Mouse (Mus musculus): ENCODE measurements around the gene Sqstm1.
A peak's percentile ranks its signal among the peaks of the same experiment; 100 is the strongest.
"Not testable (repeated sequence)": the region's sequence is repeated elsewhere in the genome, so short reads cannot be mapped to it uniquely, and the experiment has no call there.

The Sqstm1 gene

DNA sequence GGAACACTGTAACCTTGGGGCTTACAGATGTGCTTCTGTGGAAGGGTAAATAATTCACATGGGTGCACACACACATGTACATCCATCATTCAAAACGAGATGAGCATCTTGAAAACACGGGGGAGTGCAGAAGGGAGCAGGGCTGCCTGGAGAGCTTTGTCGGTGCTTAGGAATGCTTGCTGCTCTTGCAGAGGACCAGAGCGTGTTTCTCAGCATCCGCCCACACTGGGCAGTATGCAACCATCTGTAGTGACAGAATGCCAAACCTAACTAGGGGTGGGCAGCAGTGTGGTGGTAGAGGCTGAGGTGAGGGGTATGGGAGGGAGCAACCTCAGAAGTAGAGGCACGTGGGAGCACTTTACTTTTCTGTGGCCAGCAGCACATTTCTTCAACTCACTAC is 33.5 kb downstream of the Sqstm1 start:
- no peak for DNase-seq (ENCODE audit: low read depth in 1 of 2, low spot score in 2 of 2)

DNA sequence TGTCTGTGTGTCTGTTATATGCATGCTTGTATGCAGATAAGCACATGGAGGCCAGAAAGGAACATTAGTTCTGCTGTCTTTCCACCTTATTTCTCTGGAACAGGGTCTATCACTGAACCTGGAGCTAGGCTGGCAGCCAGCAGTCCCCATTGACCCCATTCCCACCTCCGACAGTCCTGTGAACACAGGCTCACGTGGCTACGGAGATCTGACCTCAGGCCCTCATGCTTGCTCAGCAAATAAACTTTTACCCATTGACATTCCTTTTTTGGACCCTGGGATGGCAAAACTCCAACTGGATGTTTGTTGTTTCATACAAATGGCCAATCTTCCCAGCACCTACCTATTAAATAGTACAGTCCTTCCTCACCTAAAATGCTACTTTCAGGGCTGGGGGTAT is 34.3 kb downstream of the Sqstm1 start:
- no peak for DNase-seq (ENCODE audit: low read depth in 1 of 2, low spot score in 2 of 2)

DNA sequence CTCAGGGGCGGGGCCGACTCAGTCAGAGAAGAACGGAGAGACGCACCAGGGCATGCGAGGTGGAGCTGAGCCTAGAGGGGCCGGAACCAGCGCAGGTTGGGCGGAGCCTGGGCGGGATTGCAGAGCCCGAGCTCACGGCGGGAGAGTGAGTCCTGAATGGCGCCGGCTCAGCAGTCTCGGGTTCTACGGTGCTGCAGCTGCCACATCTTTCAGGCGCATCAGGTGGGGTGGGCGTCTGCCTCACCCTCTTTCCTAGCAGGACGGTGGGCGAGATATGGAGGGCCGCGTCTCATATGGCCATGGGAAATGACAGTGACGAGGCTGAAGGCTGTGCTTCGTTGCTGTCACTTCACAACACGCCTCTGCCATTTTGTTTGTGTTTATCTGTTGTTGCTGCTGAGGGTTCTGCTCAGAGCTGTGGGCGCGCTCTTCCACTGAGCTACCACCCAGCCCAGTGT is 35.9 kb downstream of the Sqstm1 start:
- DNase-seq (ENCODE audit: low read depth in 1 of 2, low spot score in 2 of 2): peak; percentile 95 to 96

DNA sequence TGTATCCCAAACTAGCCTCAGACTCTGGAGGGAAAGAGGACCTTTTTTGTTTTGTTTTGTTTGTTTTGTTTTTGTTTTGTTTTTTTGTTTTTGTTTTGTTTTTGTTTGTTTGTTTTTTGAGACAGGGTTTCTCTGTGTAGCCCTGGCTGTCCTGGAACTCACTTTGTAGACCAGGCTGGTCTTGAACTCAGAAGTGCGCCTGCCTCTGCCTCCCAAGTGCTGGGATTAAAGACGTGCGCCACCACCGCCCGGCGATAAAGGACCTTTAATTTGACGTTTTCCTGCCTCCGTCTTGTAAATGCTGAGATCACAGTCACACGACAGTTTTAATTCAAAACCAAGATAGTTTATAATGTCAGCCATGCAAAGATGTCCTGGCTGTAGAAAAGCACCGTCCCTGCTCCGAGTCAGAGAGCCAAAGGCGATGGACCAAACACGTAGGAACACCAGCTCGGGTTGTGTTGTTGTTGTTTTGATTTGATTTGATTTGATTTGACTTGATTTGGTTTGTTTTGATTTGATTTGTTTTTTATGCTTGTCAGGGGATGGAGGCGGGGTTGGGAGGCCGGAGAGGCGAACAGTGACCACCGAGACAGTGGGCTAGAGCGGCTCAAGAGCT is 36.4 kb downstream of the Sqstm1 start, which contains the start of gene Mrnip:
Gene Mrnip, plus strand, starts transcription at position 334 of the 619 bp plus-strand sequence.
- not testable (repeated sequence) for DNase-seq (ENCODE audit: low read depth in 1 of 2, low spot score in 2 of 2)

DNA sequence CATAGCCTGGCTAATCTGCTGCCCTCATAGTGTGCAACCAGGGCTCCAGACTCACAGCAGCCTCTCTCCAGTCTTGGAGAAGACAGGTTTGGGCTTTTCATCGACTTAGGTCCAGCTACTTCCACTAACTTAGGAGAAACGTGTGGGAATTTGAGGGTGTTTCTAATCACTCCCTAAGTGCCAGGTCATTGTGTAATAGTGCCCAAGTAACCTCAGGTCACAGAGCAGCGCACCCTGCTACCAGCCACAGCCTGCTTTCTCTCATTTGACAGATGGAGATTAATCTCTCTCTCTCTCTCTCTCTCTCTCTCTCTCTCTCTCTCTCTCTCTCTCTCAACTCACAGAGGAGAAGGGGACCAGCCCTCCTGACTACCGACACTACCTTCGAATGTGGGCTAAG is 42.3 kb downstream of the Sqstm1 start:
- DNase-seq (ENCODE audit: low read depth in 1 of 2, low spot score in 2 of 2): no peak

DNA sequence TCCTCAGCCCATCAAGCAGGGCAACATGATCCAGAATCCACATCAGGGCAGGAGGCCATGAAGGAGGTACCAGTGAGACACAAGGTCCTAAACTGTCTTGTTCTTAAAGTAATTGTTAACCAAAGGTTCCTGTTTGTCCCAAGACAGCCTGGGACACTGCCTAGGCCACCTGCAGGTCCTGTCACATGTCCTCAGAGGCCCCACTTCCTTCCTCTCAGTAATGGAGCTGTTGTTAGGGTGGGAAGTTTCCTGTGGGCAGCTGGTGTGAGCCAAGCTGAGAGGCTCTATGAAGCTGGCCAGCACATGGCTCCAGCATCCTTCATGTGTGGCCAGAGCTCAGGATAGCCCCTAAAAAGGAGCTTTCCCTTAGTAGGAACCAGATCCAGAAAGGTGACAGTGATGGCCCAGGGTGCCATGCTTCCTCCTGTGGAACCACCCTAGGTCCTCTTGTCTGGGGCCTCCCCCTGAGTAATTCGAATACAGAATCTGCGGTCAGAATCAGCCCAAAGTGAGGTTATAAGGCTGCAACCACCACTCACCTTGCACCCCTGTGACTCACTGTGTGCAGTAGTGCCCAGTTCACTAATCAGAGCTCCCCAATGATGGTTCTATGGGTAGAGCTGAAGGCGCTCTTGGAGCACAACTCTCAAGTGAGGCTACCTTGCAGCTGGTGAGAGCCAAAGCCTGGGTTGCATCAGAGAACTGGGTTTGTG is 48.1 kb downstream of the Sqstm1 start:
- no peak for DNase-seq (ENCODE audit: low read depth in 1 of 2, low spot score in 2 of 2)

DNA sequence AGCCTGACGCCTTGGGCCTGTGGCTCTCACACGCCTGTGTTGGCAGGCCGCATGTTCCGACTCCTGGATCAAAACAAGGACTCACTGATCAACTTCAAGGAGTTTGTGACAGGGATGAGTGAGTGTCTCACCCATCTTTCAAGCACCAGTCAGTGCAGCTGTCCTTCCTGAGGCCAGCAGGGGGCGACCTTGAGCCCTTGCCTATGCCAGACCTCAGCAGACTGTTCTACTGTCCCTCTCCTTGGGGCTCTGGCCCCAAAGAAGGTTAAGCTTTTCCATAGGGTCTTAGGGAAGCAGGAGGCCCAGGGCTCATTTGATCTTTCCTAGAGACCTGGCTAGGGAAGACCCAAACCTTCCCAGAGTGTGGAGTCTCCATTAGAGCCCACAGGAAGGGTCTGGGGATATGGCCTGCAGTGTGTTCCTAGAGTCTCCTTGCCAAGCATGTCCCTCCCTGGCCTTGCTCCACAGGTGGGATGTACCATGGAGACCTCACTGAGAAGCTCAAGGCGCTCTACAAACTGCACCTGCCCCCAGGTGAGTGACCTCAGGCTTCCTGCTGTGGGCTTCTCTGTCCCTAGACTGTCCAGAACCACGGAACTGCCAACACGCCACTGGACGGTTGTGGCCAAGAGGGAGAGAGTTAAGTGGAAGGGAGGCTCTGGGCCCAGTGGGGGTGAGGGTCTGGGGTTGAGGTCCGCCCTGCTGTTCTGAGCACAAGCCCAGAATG is 48.9 kb downstream of the Sqstm1 start:
- DNase-seq (ENCODE audit: low read depth in 1 of 2, low spot score in 2 of 2): peak; percentile 19 to 46

DNA sequence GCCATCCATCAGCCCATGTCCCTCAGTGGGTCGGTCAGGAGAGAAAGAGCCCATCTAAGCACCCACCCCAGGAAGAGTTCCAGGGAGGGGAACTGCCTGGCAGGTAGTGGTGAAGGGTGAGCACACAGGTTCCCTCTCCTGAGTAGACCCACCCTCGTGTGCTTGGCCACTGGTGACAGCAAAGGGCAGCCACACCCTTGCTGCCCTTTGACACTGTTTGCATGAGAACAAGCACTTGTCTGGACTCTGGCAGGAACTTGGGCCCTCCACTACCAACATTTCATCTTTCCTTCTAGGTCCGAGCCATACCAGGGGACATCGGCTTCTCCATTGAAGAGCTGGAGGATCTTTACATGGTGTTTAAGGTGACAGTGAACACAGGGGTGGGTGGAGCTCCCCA is 51.3 kb downstream of the Sqstm1 start:
- DNase-seq (ENCODE audit: low read depth in 1 of 2, low spot score in 2 of 2): no peak

DNA sequence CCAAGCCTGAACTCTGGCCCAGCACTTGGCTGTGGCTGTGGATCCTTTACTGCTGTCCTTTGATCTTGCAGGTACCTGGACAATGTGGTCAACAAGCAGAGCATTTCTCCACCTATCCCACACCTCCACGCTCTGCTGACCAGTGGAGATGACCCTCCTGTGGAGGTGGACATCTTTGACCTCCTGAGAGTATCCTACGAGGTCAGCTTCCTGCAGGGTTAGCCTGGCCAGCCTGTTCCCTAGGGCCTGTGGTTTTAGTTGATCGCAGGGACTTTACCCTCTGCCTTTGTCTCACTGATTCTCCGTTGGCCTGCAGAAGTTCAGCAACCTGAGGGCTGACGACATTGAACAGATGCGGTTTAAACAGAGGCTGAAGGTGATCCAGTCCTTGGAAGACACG is 52.3 kb downstream of the Sqstm1 start:
- DNase-seq (ENCODE audit: low read depth in 1 of 2, low spot score in 2 of 2): no peak

DNA sequence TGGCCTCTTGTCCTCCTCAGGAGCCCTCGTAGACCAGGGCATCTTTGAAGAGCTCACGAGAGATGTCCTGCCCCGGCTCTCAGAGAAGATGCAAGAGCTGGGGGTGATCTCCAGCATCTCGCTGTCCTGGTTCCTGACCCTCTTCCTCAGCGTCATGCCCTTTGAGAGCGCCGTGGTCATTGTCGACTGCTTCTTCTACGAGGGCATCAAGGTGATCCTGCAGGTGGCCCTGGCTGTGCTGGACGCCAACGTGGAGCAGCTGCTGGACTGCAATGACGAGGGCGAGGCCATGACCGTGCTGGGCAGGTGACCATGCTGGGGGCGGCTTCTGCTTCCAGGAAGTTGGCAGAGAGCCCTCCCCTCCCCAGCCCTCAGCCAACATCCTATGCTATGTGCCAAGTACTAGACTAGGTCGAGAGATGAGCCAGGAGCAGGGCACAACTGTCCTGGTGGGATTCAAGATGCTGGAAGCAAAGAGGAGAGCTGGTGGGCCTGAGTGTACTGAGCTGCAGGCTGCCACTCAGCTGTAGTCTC is 53.8 kb downstream of the Sqstm1 start:
- DNase-seq (ENCODE audit: low read depth in 1 of 2, low spot score in 2 of 2): no peak

DNA sequence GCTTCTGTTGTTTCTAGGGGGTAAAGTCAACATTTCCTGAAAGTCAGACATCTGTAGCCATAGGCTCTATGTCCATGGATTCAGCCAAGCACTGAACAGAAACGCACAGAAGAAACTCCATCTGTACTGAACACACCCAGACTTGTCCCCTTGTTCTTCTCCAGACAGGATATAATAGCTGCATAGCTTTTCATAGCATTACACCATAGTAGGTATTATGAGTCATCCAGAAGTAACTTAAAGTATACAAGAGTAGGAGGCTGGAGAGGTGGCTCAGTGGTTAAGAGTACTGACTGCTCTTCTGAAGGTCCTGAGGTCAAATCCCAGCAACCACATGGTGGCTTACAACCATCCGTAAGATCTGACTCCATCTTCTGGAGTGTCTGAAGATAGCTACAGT is 54.8 kb downstream of the Sqstm1 start:
- no peak for DNase-seq (ENCODE audit: low read depth in 1 of 2, low spot score in 2 of 2)

DNA sequence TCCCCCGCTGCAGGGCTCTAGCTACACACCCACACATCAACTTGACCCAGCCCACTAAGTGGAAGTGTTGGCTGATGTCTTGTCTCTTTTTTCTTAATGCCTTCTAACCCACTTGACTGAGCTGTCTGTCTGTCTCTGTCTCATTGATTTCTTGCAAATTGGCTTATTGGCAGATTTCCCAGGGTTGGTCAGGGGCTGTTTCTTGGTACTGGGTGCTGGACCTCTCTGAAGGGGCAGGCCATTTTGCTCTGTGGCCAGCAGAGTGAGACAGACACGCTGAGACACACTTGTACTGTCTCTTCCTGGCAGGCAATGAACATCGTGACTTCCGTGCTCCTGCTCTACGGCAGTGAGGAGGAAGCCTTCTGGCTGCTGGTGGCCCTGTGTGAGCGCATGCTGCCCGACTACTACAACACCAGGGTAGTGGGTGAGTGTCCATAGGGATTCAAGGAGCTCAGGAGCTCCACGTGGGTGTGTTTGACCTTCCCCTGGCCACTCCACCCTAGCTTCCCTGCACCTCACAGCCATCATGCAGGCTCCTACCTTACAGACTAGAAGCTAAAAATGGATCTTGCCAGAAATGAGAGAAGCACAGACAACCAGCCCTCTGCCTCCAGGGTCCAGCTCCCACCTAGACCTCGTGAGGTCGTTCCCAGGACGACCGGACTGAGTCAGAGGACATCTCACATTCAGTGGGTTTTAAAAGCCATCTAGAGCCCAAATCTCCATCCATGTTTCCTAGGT is 55.7 kb downstream of the Sqstm1 start:
- no peak for DNase-seq (ENCODE audit: low read depth in 1 of 2, low spot score in 2 of 2)

DNA sequence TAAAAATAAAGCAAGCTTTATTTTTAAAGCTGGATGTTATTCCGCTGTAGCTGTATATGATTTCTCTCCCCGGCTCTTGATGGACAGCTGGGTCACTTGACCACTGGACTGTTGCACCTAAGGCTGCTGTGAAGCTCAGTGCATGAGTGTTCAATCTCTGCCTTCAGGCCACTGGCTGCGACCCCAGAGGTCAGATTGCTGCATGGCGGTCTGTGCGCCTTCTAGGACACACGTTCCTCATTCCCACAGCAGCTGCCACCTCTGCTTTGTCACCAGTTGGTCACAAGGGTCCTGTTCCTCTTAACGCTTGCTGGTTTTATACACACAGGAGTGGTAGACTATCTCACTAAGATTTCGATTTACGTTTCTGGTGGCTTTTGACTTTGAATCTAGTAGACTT is 56.5 kb downstream of the Sqstm1 start:
- no peak for DNase-seq (ENCODE audit: low read depth in 1 of 2, low spot score in 2 of 2)

DNA sequence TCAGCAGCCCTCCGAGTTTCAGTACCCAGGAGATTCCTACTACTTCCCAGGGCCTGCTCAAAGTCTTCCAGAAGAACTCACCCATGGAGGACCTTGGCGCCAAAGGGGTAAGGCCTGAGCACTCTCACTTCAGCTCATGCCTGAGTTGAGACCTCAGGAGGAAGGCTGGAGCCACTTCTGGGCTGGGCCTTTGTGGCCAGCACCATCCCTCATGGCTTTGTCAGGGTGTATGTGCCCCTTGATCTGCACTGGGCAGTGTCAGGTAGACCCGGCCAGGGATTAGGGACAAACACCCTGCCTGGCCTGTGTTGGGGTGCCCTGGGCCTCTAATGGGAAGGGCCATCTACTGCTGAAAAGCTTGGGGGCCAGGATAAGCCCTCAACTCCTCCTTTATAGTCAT is 59.3 kb downstream of the Sqstm1 start:
- DNase-seq (ENCODE audit: low read depth in 1 of 2, low spot score in 2 of 2): no peak

DNA sequence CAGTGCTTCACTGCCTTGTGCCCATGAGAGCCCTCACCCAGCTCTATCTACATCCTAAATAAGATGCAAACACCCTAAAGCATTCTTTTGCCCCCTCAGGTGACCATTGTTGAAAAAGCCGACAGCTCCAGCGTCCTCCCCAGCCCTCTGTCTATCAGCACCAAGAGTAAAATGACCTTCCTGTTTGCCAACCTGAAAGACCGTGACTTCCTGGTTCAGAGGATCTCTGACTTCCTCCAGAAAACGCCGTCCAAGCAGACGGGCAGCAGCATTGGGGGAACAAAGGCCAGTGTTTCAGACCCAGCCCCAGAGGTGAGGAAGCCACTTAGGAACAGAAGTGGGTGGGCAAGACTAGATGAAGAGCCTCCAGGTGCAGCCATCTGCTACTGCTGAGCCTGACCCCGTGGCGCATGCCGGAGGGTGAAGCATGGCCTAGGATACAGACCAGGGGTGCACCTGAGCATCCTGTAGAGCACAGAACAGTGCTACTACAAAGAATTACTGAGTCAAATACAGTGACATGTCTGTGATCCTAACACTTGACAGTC is 61.0 kb downstream of the Sqstm1 start:
- no peak for DNase-seq (ENCODE audit: low read depth in 1 of 2, low spot score in 2 of 2)

Measured in monocyte, adult 2 months (primary cell).